Mouse (Mus musculus) cerebellum, adult 2 months (tissue): ENCODE measurements at regions not wholly inside any gene's neighbourhood (a gene's known extent, or its start where the extent isn't known, plus 50 kb on each side); places are given as distances from the start of the nearest gene placed in this dataset.

ENCODE experiments used
- CTCF ChIP-seq: fragments of 200-500 bp; IDR thresholded peaks from 2 replicates; pipeline ENCODE4 v1.5.1; 2011; ENCODE audit warnings: low read depth, mild to moderate bottlenecking, control low read depth, low read length, moderate library complexity, borderline replicate concordance; ENCODE audit not compliant: insufficient read depth
- POLR2A ChIP-seq: fragments of 200-500 bp; IDR thresholded peaks from 2 replicates; pipeline ENCODE4 v1.6.1; 2011; ENCODE audit warnings: low read length, control low read depth, borderline replicate concordance; ENCODE audit not compliant: insufficient read depth

GRCm38 (mm10) chr13:106471264-106471663 is 465.5 kb downstream of the Ipo11 start:
- TF ChIP-seq CTCF (no peak), POLR2A (no peak)
